Comparison of ENCODE assay signal across 10 mouse cellular contexts in the genomic region with DNA sequence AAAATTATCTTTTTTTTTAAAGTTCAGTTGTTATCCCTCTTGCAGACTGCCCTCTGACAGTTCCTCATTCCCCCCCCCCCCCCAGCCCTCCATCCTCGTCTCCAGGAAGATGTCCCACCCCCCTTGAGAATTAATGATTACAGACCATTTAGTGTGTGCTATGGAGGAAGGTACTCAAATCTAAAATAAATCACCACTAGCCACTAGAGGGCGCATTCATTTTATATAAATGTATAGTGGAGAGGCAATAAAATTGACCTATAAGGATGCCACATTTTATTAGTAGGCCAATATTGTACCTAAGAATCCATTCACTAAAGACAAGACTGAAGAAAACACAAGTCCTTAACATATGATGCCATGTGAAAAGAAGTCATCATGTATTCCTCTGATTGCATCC. TPM values are rescaled to one million over a fixed set of nuclear protein-coding genes. Genes with fewer than 3 reads are reported as not detected.
DNase-seq lines count a peak whose midpoint lies in the region; ATAC-seq and TF ChIP-seq lines count a peak whose summit lies in the region.
"Had no signal": no experiment of that assay in that cellular context is flagged by ENCODE, and none has a peak within 500 bp of the region (broad histone marks: within the 10 kb centered on the region; RNA-seq: fewer than 3 reads in every experiment).

No protein-coding gene starts in this region.

- no peak overlapping the region for H3K4me2 ChIP-seq in kidney, postnatal 0 days (ENCODE audit: low read length)
- no peak overlapping the region for H3K4me2 ChIP-seq in forebrain, embryonic 16.5 days (ENCODE audit: low read length)
- H3K4me2 ChIP-seq: limb, embryonic 13.5 days; neural tube, embryonic 15.5 days had no signal

- H3K27ac ChIP-seq in kidney, postnatal 0 days, result no peak overlapping the region
- no peak overlapping the region for H3K27ac ChIP-seq in forebrain, embryonic 16.5 days (ENCODE audit: low read length)
- H3K27ac ChIP-seq: limb, embryonic 13.5 days; neural tube, embryonic 15.5 days had no signal

- no peak overlapping the region for H3K4me3 ChIP-seq in kidney, postnatal 0 days (replicated peaks; ENCODE audit: low read depth, low read length)
- no peak overlapping the region for H3K4me3 ChIP-seq in forebrain, embryonic 16.5 days (replicated peaks; ENCODE audit: low read length)
- H3K4me3 ChIP-seq: limb, embryonic 13.5 days; neural tube, embryonic 15.5 days had no signal

- intact Hi-C loops in left cerebral cortex, postnatal 36 days (cut with DNase I), result loop anchor here (5.0 kb wide), 1 partner anchor 246 kb away; no protein-coding TSS in a partner anchor

- H3K9me3 ChIP-seq in kidney, postnatal 0 days (replicated peaks; ENCODE audit: low read length), result no peaks in the 10 kb centered on the region
- H3K9me3 ChIP-seq in forebrain, embryonic 16.5 days (ENCODE audit: control insufficient read depth, low read length), result no peaks in the 10 kb centered on the region
- H3K9me3 ChIP-seq: limb, embryonic 13.5 days; neural tube, embryonic 15.5 days had no signal

- no peak overlapping the region for H3K9ac ChIP-seq in kidney, postnatal 0 days (ENCODE audit: low read depth, low read length)
- no peak overlapping the region for H3K9ac ChIP-seq in forebrain, embryonic 16.5 days (replicated peaks; ENCODE audit: low read depth, low read length)
- H3K9ac ChIP-seq: limb, embryonic 13.5 days; neural tube, embryonic 15.5 days had no signal

- peak; percentile 59 for TF ChIP-seq CTCF in kidney, postnatal 0 days (IDR thresholded peaks at IDR 0.05; ENCODE audit: low read depth)

- WGBS in kidney, postnatal 0 days, result 20% methylated on average over 2 of the region's 2 CpGs
- WGBS in forebrain, embryonic 16.5 days, result 26% methylated on average over 2 of the region's 2 CpGs

- no peaks in the 10 kb centered on the region for H3K36me3 ChIP-seq in kidney, postnatal 0 days (ENCODE audit: insufficient read depth, low read length)
- H3K36me3 ChIP-seq in forebrain, embryonic 16.5 days (ENCODE audit: control insufficient read depth, insufficient read depth), result no peaks in the 10 kb centered on the region
- H3K36me3 ChIP-seq: limb, embryonic 13.5 days; neural tube, embryonic 15.5 days had no signal

- DNase-seq in adrenal gland, postnatal 10 days, result peak; percentile 4
- DNase-seq in adrenal gland, postnatal 25 days, result no peak
- peak; percentile 57 for DNase-seq in kidney, postnatal 0 days (ENCODE audit: low spot score)
- no peak for DNase-seq in kidney, adult 18-20 months
- DNase-seq in ES-CJ7 (ENCODE audit: low read depth, low spot score), result peak; percentile 69
- no peak for DNase-seq in left cerebral cortex, postnatal 36 days (ENCODE audit: low spot score in 2 of 2)

- no peaks in the 10 kb centered on the region for H3K4me1 ChIP-seq in kidney, postnatal 0 days (replicated peaks; ENCODE audit: insufficient read depth, low read length)
- H3K4me1 ChIP-seq in forebrain, embryonic 16.5 days (replicated peaks; ENCODE audit: control insufficient read depth, insufficient read depth, low read length), result peaks cover 2% of the 10 kb centered on the region; the same call in 1 of the 2 replicates
- H3K4me1 ChIP-seq: limb, embryonic 13.5 days; neural tube, embryonic 15.5 days had no signal

- no peak for ATAC-seq in kidney, postnatal 0 days (replicated peaks; ENCODE audit: low FRiP score, low read depth)
- ATAC-seq in forebrain, embryonic 16.5 days, result peak; percentile 64
- ATAC-seq in megakaryocyte-erythroid progenitor cell, adult 5-6 weeks (replicated peaks; ENCODE audit: low FRiP score, low TSS enrichment, poor library complexity, severe bottlenecking), result no peak; the same call in 1 of the 2 replicates

- no peaks in the 10 kb centered on the region for H3K27me3 ChIP-seq in kidney, postnatal 0 days (ENCODE audit: insufficient read depth, low read length)
- H3K27me3 ChIP-seq in forebrain, embryonic 16.5 days (replicated peaks; ENCODE audit: control insufficient read depth, insufficient read depth, low read length), result no peaks in the 10 kb centered on the region
- H3K27me3 ChIP-seq: limb, embryonic 13.5 days; neural tube, embryonic 15.5 days had no signal

RNA-seq across cellular contexts. Expression of a gene that starts 40.0 kb away (rescaled TPM):
- 1 to 10 TPM; 1.4 to 2.5 TPM for total RNA-seq in adrenal gland, postnatal 10 days (2021)
- total RNA-seq in adrenal gland, postnatal 25 days (2021), result 1.2 and 1.7 TPM in 2 replicates
- 0.17 and 0.23 TPM in 2 replicates for polyA plus RNA-seq in kidney, postnatal 0 days (2015; fragmentation: Nextera tagmentation; extraction: Ambion mirVana)
- 9.0 and 10.7 TPM in 2 replicates for polyA plus RNA-seq in forebrain, embryonic 16.5 days (2015; fragmentation: Nextera tagmentation; extraction: Ambion mirVana)
- total RNA-seq in megakaryocyte-erythroid progenitor cell, adult 5-6 weeks (2014; fragmentation: Nextera tagmentation), result not detected in 2 replicates
- not detected in 2 replicates for total RNA-seq in megakaryocyte-erythroid progenitor cell, adult 5-6 weeks (2017)
- 1 to 10 TPM; 5.9 to 9.2 TPM for total RNA-seq in left cerebral cortex, postnatal 36 days (2021)

Comparison
In these comparisons a context has a peak if more than half of its experiments do, and no peak if none do; other contexts are left out.
1. DNase-seq: peak in adrenal gland, postnatal 10 days (single experiment), kidney, postnatal 0 days (single experiment) and ES-CJ7 (single experiment); none in adrenal gland, postnatal 25 days (single experiment), kidney, adult 18-20 months (single experiment) and left cerebral cortex, postnatal 36 days (0 of 2).